Mouse (Mus musculus) T-helper 17 cell (primary cell): ENCODE measurements around the gene Tent2.

Experiments
- in situ Hi-C, 2 experiments: fragments of 300-600 bp; cut with MboI, MseI; formaldehyde crosslinking; loops; 1 replicate in 1 of 2; 2 replicates in 1 of 2; pipeline ENCODE4 v1.15.1; 2025; ENCODE audit warnings: high pct_unique_total_duplicates in 2 of 2

The Tent2 gene

GRCm38 (mm10) chr13:93144336-93145167, 47.6 kb downstream of the Tent2 start, which contains the start of gene Cmya5:
TSS of gene Cmya5 (minus strand) at chr13:93144724.
- in situ Hi-C loops = no loop called here

GRCm38 (mm10) chr13:93143819-93144283, 48.3 kb downstream of the Tent2 start:
- in situ Hi-C loops = no loop called here

GRCm38 (mm10) chr13:93141184-93141583, 51.0 kb downstream of the Tent2 start:
- in situ Hi-C loops = no loop called here

- in situ Hi-C loops = loop anchor here in 1 of 2 experiments (5.0 kb wide), 1 partner anchor 51 kb away; no protein-coding TSS in a partner anchor
Measured at GRCm38 (mm10) chr13:93138059-93138458, 54.1 kb downstream of the Tent2 start.

- in situ Hi-C loops = loop anchor here in 1 of 2 experiments (5.0 kb wide), 1 partner anchor 50 kb away; no protein-coding TSS in a partner anchor
Measured at GRCm38 (mm10) chr13:93137098-93137497, 55.1 kb downstream of the Tent2 start.

GRCm38 (mm10) chr13:93136251-93136650, 55.9 kb downstream of the Tent2 start:
- in situ Hi-C loops = loop anchor here in 1 of 2 experiments (5.0 kb wide), 1 partner anchor 49 kb away; no protein-coding TSS in a partner anchor

- in situ Hi-C loops = loop anchor here in 1 of 2 experiments (5.0 kb wide), 1 partner anchor 48 kb away; no protein-coding TSS in a partner anchor
Measured at GRCm38 (mm10) chr13:93135501-93135900, 56.7 kb downstream of the Tent2 start.

GRCm38 (mm10) chr13:93130674-93131073, 61.5 kb downstream of the Tent2 start:
- in situ Hi-C loops = no loop called here

GRCm38 (mm10) chr13:93128961-93129360, 63.2 kb downstream of the Tent2 start:
- in situ Hi-C loops = no loop called here

- in situ Hi-C loops = no loop called here
Measured at GRCm38 (mm10) chr13:93128111-93128860, 63.9 kb downstream of the Tent2 start.

GRCm38 (mm10) chr13:93122321-93122720, 69.9 kb downstream of the Tent2 start:
- in situ Hi-C loops = no loop called here

- in situ Hi-C loops = no loop called here
Measured at GRCm38 (mm10) chr13:93117241-93117640, 74.9 kb downstream of the Tent2 start.

- in situ Hi-C loops = no loop called here
Measured at GRCm38 (mm10) chr13:93102340-93103090, 89.7 kb downstream of the Tent2 start.

- in situ Hi-C loops = no loop called here
Measured at GRCm38 (mm10) chr13:93098596-93098995, 93.6 kb downstream of the Tent2 start.

- in situ Hi-C loops = no loop called here
Measured at GRCm38 (mm10) chr13:93096643-93097042, 95.5 kb downstream of the Tent2 start.
